Mouse (Mus musculus) liver, embryonic 14.5 days (tissue): Measurements from ENCODE around the gene Kdm4b. TPM values are rescaled to one million over a fixed set of nuclear protein-coding genes. Genes with fewer than 3 reads are reported as not detected.
A peak's percentile ranks its signal among the peaks of the same experiment; 100 is the strongest.

Source experiments
- ATAC-seq: fragments of 200-750 bp; cut with Nextera tagmentation; 2 replicates; pipeline ENCODE4 v1.8.0; 2017; ENCODE audit warnings: moderate number of reproducible peaks, mild to moderate bottlenecking, moderate library complexity; ENCODE audit not compliant: insufficient read depth
- DNase-seq, 3 experiments: peaks; one replicate each; pipeline ENCODE4 v3.0.0-alpha.2; 2012 to 2013; ENCODE audit warnings: low read depth in 3 of 3, low spot score in 3 of 3
- H3K27ac ChIP-seq: fragments of 300-500 bp; sonication (generic); 2 replicates; pipeline ENCODE4 v1.5.1; 2014; ENCODE audit warnings: moderate library complexity, mild to moderate bottlenecking, control low read depth, inconsistent platforms
- H3K27me3 ChIP-seq: fragments of 300-500 bp; sonication (generic); 2 replicates; pipeline ENCODE4 v1.6.1; 2014; ENCODE audit warnings: mild to moderate bottlenecking, low read length, moderate library complexity; ENCODE audit not compliant: control insufficient read depth, insufficient read depth
- H3K36me3 ChIP-seq: fragments of 300-500 bp; sonication (generic); replicated peaks from 2 replicates; pipeline ENCODE4 v1.6.1; 2014; ENCODE audit warnings: low read depth; ENCODE audit not compliant: control insufficient read depth, insufficient read depth
- H3K4me1 ChIP-seq, 2 experiments: fragments of 200-500 bp in 1 of 2; fragments of 300-500 bp in 1 of 2; sonication (generic) in 1 of 2; replicated peaks; 2 replicates each; pipeline ENCODE4 v1.6.1; 2012 to 2014; ENCODE audit warnings: antibody characterized with exemption in 1 of 2, inconsistent platforms in 1 of 2, low read length in 1 of 2; ENCODE audit not compliant: control insufficient read depth in 2 of 2, insufficient read depth in 2 of 2
- H3K4me2 ChIP-seq: fragments of 300-500 bp; sonication (generic); 2 replicates; pipeline ENCODE4 v1.6.1; 2014; ENCODE audit warnings: low read depth, mild to moderate bottlenecking, control low read depth, moderate library complexity
- H3K4me3 ChIP-seq, 2 experiments: fragments of 200-500 bp in 1 of 2; fragments of 300-500 bp in 1 of 2; sonication (generic) in 1 of 2; 2 replicates each; pipeline ENCODE4 v1.5.1; 2012 to 2014; ENCODE audit warnings: low read depth in 2 of 2, low read length in 2 of 2, mild to moderate bottlenecking in 2 of 2, control low read depth in 1 of 2, inconsistent platforms in 1 of 2, moderate library complexity in 1 of 2; ENCODE audit not compliant: insufficient read depth in 1 of 2
- H3K9ac ChIP-seq: fragments of 300-500 bp; sonication (generic); replicated peaks from 2 replicates; pipeline ENCODE4 v1.6.1; 2014; ENCODE audit warnings: mild to moderate bottlenecking, control low read depth, moderate library complexity
- H3K9me3 ChIP-seq: fragments of 300-500 bp; sonication (generic); 2 replicates; pipeline ENCODE4 v1.6.1; 2016; ENCODE audit warnings: low read length, mixed read lengths; ENCODE audit not compliant: control insufficient read depth
- CTCF ChIP-seq: IDR thresholded peaks from 2 replicates; pipeline ENCODE4 v1.5.1; 2016; ENCODE audit warnings: antibody characterized with exemption, low read depth, control low read depth
- EP300 ChIP-seq: IDR thresholded peaks from 2 replicates; pipeline ENCODE4 v1.6.1; 2016; ENCODE audit warnings: antibody characterized with exemption, low read depth
- WGBS: fragments of 180-500 bp; shearing (Covaris S2); extraction: QIAGEN DNeasy Blood & Tissue Kit; methylation state at CpG from one replicate; pipeline ENCODE4 v1.1.7; 2014; ENCODE audit not compliant: insufficient replicate concordance; 5-methylcytosine and 5-hydroxymethylcytosine counted together
- polyA plus RNA-seq, 2 experiments: library from polyadenylated mRNA; depleted of rRNA in 1 of 2; stranded (reverse) in 1 of 2; unstranded in 1 of 2; fragments of >200 nt; fragmentation: Nextera tagmentation in 1 of 2; extraction: Ambion mirVana in 1 of 2; gene quantifications; 2 replicates each; pipeline versions ENCODE4 v1.2.1 to v1.2.3; 2012 to 2014

Kdm4b gene
- polyA plus RNA-seq, 2 experiments: 4.2 to 4.5 TPM

- H3K9ac ChIP-seq: no peak overlapping the region
- TF ChIP-seq CTCF (no peak), EP300 (no peak)
- WGBS: 90% methylated on average over 15 of the region's 15 CpGs
- H3K9me3 ChIP-seq: no peaks in the 10 kb centered on the region
- no peak for DNase-seq
- peaks cover 4 to 18% of the 10 kb centered on the region in 2 experiments; a peak in 3 of 4 replicates for H3K4me1 ChIP-seq
- no peaks in the 10 kb centered on the region for H3K27me3 ChIP-seq
- ATAC-seq: no peak
- no peak overlapping the region for H3K4me3 ChIP-seq
- no peak overlapping the region for H3K27ac ChIP-seq
- peaks cover 96% of the 10 kb centered on the region for H3K36me3 ChIP-seq
- H3K4me2 ChIP-seq: no peak overlapping the region
These were observed 16.5 kb upstream of the Kdm4b start for GRCm38 (mm10) chr17:56309191-56309945.

DNA sequence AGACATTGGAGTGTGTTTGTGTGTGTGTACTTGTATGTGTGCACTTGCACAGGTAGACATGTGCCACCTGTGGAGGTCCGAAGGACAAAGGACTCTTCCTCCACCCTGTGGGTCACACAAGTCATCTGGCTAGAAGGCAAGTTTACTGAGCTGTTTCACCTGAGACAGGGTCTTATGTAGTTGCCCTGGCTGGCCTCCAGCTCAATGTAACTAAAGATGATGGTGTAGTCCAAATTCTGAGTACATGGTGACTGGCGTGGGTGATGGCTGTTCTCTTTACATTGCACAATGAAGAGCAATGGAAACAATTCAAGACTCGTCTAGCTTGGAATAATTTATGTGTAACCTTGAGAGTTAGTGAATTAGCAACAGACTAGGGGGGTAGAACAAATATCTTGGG, 1.4 kb upstream of the Kdm4b start:
- H3K4me1 ChIP-seq: peaks cover 17 to 28% of the 10 kb centered on the region in 2 experiments
- no peaks in the 10 kb centered on the region for H3K27me3 ChIP-seq
- H3K36me3 ChIP-seq: peaks cover 42% of the 10 kb centered on the region
- DNase-seq: no peak
- H3K27ac ChIP-seq: no peak overlapping the region
- peak overlapping the region; percentile 81 for H3K4me2 ChIP-seq
- TF ChIP-seq EP300 (no peak), CTCF (no peak)
- H3K4me3 ChIP-seq: no peak overlapping the region
- WGBS: 66% methylated on average over 3 of the region's 3 CpGs
- no peaks in the 10 kb centered on the region for H3K9me3 ChIP-seq
- ATAC-seq: no peak
- no peak overlapping the region for H3K9ac ChIP-seq

- peaks cover 17 to 28% of the 10 kb centered on the region in 2 experiments for H3K4me1 ChIP-seq
These were observed 588 bp downstream of the Kdm4b start for GRCm38 (mm10) chr17:56326153-56327147.

GRCm38 (mm10) chr17:56329267-56329666, 3.4 kb downstream of the Kdm4b start:
- TF ChIP-seq EP300 (no peak), CTCF (no peak)
- Histone ChIP-seq H3K27ac (no peak overlapping the region), H3K27me3 (no peaks in the 10 kb centered on the region), H3K9ac (0 out of 2 replicates have a peak overlapping the region, but pooled peaks have one; percentile 18), H3K36me3 (no peaks in the 10 kb centered on the region), H3K9me3 (no peaks in the 10 kb centered on the region), H3K4me3 (no peak overlapping the region), H3K4me1 (peaks cover 17 to 26% of the 10 kb centered on the region in 2 experiments), H3K4me2 (no peak overlapping the region)
- DNase-seq (no peak), ATAC-seq (no peak)

More at GRCm38 (mm10) chr17:56326153-56327147, 588 bp downstream of the Kdm4b start:
- no peaks in the 10 kb centered on the region for H3K9me3 ChIP-seq
- no peaks in the 10 kb centered on the region for H3K27me3 ChIP-seq
- peak overlapping the region; percentile 64 to 77 for H3K4me3 ChIP-seq
- ATAC-seq (peak; percentile 60), DNase-seq (no peak)
- WGBS: 4% methylated on average over 67 of the region's 67 CpGs
- TF ChIP-seq CTCF (no peak), EP300 (no peak)
- peak overlapping the region; percentile 88 for H3K9ac ChIP-seq
- peak overlapping the region; percentile 96 for H3K4me2 ChIP-seq
- H3K27ac ChIP-seq: peak overlapping the region; percentile 85
- H3K36me3 ChIP-seq: peaks cover 22% of the 10 kb centered on the region

DNA sequence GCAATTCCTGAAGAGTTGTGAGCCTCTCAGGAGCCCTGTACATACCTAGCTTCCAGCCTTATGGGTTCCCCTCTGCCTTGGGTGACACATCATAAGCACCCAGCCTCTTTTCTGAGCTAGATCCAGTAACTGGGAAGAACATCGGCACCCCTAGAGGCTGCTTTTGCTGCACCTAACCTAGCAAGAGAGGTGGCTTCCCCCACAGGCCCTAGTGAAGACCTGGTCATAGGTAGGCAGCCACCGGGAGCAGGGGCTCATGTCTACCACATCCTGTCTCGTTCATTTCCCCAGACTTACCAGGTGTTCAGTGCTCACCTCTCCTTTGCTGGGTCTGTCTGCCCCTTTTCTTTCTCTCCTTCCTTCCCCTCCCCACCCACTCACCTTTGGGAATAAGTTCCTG, 4.5 kb downstream of the Kdm4b start:
- Histone ChIP-seq H3K4me1 (peaks cover 17 to 20% of the 10 kb centered on the region in 2 experiments), H3K9ac (no peak overlapping the region)
- TF ChIP-seq EP300: no peak
- TF ChIP-seq CTCF: no peak

More for the DNA sequence above, 4.5 kb downstream of the Kdm4b start:
- Histone ChIP-seq H3K9me3 (no peaks in the 10 kb centered on the region), H3K27me3 (no peaks in the 10 kb centered on the region), H3K36me3 (no peaks in the 10 kb centered on the region), H3K27ac (no peak overlapping the region), H3K4me3 (no peak overlapping the region), H3K4me2 (no peak overlapping the region)
- DNase-seq: no peak
- 63% methylated on average over 3 of the region's 3 CpGs for WGBS
- ATAC-seq: no peak
